In genomic region chr5:86113997-86114396, GRCm38 (mm10) we compare ENCODE assay signal across 19 mouse cellular contexts. TPM values are rescaled to one million over a fixed set of nuclear protein-coding genes. Genes with fewer than 3 reads are reported as not detected.
"Had no signal": no experiment of that assay in that cellular context is flagged by ENCODE, and none has a peak within 500 bp of the region (broad histone marks: within the 10 kb centered on the region; RNA-seq: fewer than 3 reads in every experiment).

No protein-coding gene starts in this region.

- H3K9ac ChIP-seq: limb, embryonic 15.5 days; liver, embryonic 12.5 days; lung, embryonic 14.5 days; midbrain, embryonic 12.5 days; neural tube, embryonic 13.5 days had no signal

- H3K4me1 ChIP-seq: limb, embryonic 15.5 days; liver, embryonic 12.5 days; midbrain, embryonic 12.5 days; neural tube, embryonic 13.5 days had no signal

- H3K4me2 ChIP-seq: limb, embryonic 15.5 days; liver, embryonic 12.5 days; lung, embryonic 14.5 days; midbrain, embryonic 12.5 days; neural tube, embryonic 13.5 days had no signal

- H3K9me3 ChIP-seq: limb, embryonic 15.5 days; liver, embryonic 12.5 days; megakaryocyte, embryonic 14.5 days; midbrain, embryonic 12.5 days; neural tube, embryonic 13.5 days had no signal

- H3K27me3 ChIP-seq: limb, embryonic 15.5 days; liver, embryonic 12.5 days; megakaryocyte, embryonic 14.5 days; midbrain, embryonic 12.5 days; neural tube, embryonic 13.5 days had no signal

- H3K27ac ChIP-seq: limb, embryonic 15.5 days; liver, embryonic 12.5 days; midbrain, embryonic 12.5 days; neural tube, embryonic 13.5 days had no signal

- H3K4me3 ChIP-seq: limb, embryonic 15.5 days; liver, embryonic 12.5 days; megakaryocyte, embryonic 14.5 days; midbrain, embryonic 12.5 days; neural tube, embryonic 13.5 days had no signal

- ATAC-seq: liver, embryonic 12.5 days; midbrain, embryonic 16.5 days had no signal

- DNase-seq: kidney, postnatal 36 days; layer of hippocampus, adult 9-11 months; layer of hippocampus, postnatal 36 days; lung, embryonic 14.5 days; lung, postnatal 10 days; lung, postnatal 4 days; retina, postnatal 1 day; right cerebral cortex, postnatal 4 days; spleen, adult 18-20 months; thymus, adult 18-20 months; thymus, postnatal 14 days had no signal

RNA-seq across cellular contexts. Expression of gene Stap1, which starts 42.5 kb away (rescaled TPM):
- total RNA-seq: layer of hippocampus, postnatal 36 days; left cerebral cortex, adult 8-10 months; left cerebral cortex, postnatal 25 days had no signal
